Mouse (Mus musculus) heart, postnatal 0 days (tissue): ENCODE data around the gene Chn2. TPM values are rescaled to one million over a fixed set of nuclear protein-coding genes. Genes with fewer than 3 reads are reported as not detected.

Experiments used
- ATAC-seq: fragments of 200-750 bp; cut with Nextera tagmentation; 2 replicates; pipeline ENCODE4 v1.8.0; 2017; ENCODE audit warnings: low read depth, moderate number of reproducible peaks, moderate library complexity; ENCODE audit not compliant: insufficient read depth
- DNase-seq: peaks from one replicate; pipeline ENCODE4 v3.0.0-alpha.2; 2016; ENCODE audit warnings: low spot score
- H3K27ac ChIP-seq: fragments of 300-500 bp; sonication (generic); 2 replicates; pipeline ENCODE4 v1.5.1; 2014; ENCODE audit warnings: low read depth, mild to moderate bottlenecking
- H3K27me3 ChIP-seq: fragments of 300-500 bp; sonication (generic); 2 replicates; pipeline ENCODE4 v1.6.1; 2014; ENCODE audit warnings: low read length, mixed read lengths; ENCODE audit not compliant: control insufficient read depth, insufficient read depth
- H3K36me3 ChIP-seq: fragments of 300-500 bp; sonication (generic); replicated peaks from 2 replicates; pipeline ENCODE4 v1.6.1; 2014; ENCODE audit warnings: low read length, mixed read lengths; ENCODE audit not compliant: control insufficient read depth, insufficient read depth
- H3K4me1 ChIP-seq: fragments of 300-500 bp; sonication (generic); 2 replicates; pipeline ENCODE4 v1.6.1; 2014; ENCODE audit warnings: antibody characterized with exemption; ENCODE audit not compliant: control insufficient read depth, insufficient read depth
- H3K4me2 ChIP-seq: fragments of 300-500 bp; sonication (generic); 2 replicates; pipeline ENCODE4 v1.6.1; 2014; ENCODE audit warnings: low read depth, mild to moderate bottlenecking, low read length, moderate library complexity
- H3K4me3 ChIP-seq: fragments of 300-500 bp; sonication (generic); 2 replicates; pipeline ENCODE4 v1.5.1; 2014; ENCODE audit warnings: low read depth, low read length
- H3K9ac ChIP-seq: fragments of 300-500 bp; sonication (generic); replicated peaks from 2 replicates; pipeline ENCODE4 v1.6.1; 2014; ENCODE audit warnings: low read depth, low read length, mixed read lengths
- H3K9me3 ChIP-seq: fragments of 300-500 bp; sonication (generic); replicated peaks from 2 replicates; pipeline ENCODE4 v1.6.1; 2016; ENCODE audit warnings: low read length; ENCODE audit not compliant: control insufficient read depth
- CTCF ChIP-seq: IDR thresholded peaks from 2 replicates; pipeline ENCODE4 v1.5.1; 2016; ENCODE audit warnings: antibody characterized with exemption, control low read depth, low read depth
- EP300 ChIP-seq: IDR thresholded peaks from 2 replicates; pipeline ENCODE4 v1.6.1; 2016; ENCODE audit warnings: antibody characterized with exemption, low read depth
- WGBS: fragments of 180-500 bp; shearing (Covaris S2); extraction: QIAGEN DNeasy Blood & Tissue Kit; methylation state at CpG from one replicate; pipeline ENCODE4 v1.1.7; 2014; 5-methylcytosine and 5-hydroxymethylcytosine counted together
- polyA plus RNA-seq: library from polyadenylated mRNA; unstranded; fragments of >200 nt; fragmentation: Nextera tagmentation; extraction: Ambion mirVana; gene quantifications from 2 replicates; pipeline ENCODE4 v1.2.1, GENCODE M21; 2015
- total RNA-seq: library from RNA; depleted of rRNA; stranded (reverse); fragments of >200 nt; gene quantifications from 2 replicates; pipeline ENCODE4 v1.2.3, GENCODE M21; 2014; ENCODE audit warnings: low replicate concordance; rRNA removed

Gene Chn2
- total and polyA plus RNA-seq, 2 experiments from 2014 or later: 2.0 to 12.2 TPM

DNA sequence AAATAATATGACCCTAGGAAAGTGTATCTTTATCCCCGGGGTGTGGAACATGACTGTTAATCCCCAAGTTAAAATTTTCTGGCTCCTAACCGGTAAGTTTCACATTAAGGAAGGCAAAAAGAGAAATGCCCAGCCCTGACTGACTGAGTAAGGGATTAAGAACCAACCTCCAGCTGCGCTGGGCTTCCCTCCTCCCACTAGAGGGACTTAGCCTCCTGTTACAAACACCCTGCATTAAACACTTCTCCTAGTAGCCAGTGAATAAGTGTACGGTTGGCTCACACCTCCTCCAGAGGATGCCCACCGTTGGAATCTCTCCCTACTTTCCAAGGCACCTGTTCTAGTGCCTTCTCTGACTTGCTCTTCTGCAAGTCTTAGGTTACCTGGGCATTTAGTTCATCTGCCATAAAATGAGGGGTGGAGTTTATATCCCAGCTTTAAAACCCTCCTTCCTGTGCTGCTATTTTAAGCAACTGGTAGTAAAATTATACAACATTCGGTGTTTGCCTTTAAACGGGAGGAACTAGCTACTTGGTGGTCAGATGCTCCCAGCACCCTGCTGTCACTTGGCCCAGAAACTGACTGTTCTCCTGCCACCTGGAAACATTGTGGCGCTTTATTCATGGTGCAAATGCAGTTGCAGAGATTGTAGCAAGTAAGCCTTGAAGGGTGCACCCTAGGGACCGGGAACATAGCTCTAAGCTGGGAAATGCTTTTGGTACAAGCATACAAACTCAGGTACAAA is 294.5 kb downstream of the Chn2 start:
- H3K9me3 ChIP-seq: no peaks in the 10 kb centered on the region
- no peak overlapping the region for H3K27ac ChIP-seq
- no peak overlapping the region for H3K9ac ChIP-seq
- TF ChIP-seq EP300 (no peak), CTCF (no peak)
- DNase-seq (no peak), ATAC-seq (no peak)
- H3K4me1 ChIP-seq: no peaks in the 10 kb centered on the region
- WGBS: 52% methylated on average over 9 of the region's 9 CpGs
- H3K4me3 ChIP-seq: no peak overlapping the region
- H3K27me3 ChIP-seq: no peaks in the 10 kb centered on the region
- H3K4me2 ChIP-seq: no peak overlapping the region
- H3K36me3 ChIP-seq: no peaks in the 10 kb centered on the region

GRCm38 (mm10) chr6:54337321-54337720 is 298.0 kb downstream of the Chn2 start:
- H3K4me1 ChIP-seq: no peaks in the 10 kb centered on the region
- no peak overlapping the region for H3K4me3 ChIP-seq
- DNase-seq (no peak), ATAC-seq (no peak)
- WGBS: 84% methylated on average over 6 of the region's 6 CpGs
- H3K9me3 ChIP-seq: no peaks in the 10 kb centered on the region
- H3K9ac ChIP-seq: no peak overlapping the region
- no peaks in the 10 kb centered on the region for H3K27me3 ChIP-seq
- no peak for TF ChIP-seq CTCF
- TF ChIP-seq EP300: no peak
- H3K27ac ChIP-seq: no peak overlapping the region
- no peaks in the 10 kb centered on the region for H3K36me3 ChIP-seq
- no peak overlapping the region for H3K4me2 ChIP-seq

GRCm38 (mm10) chr6:54341133-54341532 is 301.8 kb downstream of the Chn2 start:
- DNase-seq: no peak

DNA sequence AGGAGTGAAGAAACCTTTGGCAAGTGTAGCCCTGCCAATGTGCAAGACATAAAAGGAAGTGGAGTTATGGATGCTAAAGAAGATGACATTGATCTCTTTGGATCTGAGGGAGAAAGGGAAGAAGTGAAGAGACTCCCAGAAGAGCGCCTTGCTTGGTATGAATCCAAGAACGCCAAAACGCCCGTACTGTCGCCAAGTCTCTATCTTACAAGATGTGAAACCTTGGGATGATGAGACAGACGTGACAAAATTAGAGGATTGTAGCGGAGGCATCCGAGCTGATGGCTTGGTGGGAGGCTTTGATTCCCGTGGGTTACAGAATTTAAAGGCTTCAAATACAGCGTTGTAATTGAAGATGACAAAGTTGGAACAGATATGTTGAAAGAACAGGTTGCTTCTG is 302.9 kb downstream of the Chn2 start:
- ATAC-seq (no peak), DNase-seq (no peak)
- no peaks in the 10 kb centered on the region for H3K36me3 ChIP-seq
- no peaks in the 10 kb centered on the region for H3K27me3 ChIP-seq
- no peak overlapping the region for H3K4me2 ChIP-seq
- H3K9me3 ChIP-seq: no peaks in the 10 kb centered on the region
- H3K4me1 ChIP-seq: no peaks in the 10 kb centered on the region
- TF ChIP-seq CTCF (no peak), EP300 (no peak)
- no peak overlapping the region for H3K27ac ChIP-seq
- 77% methylated on average over 10 of the region's 10 CpGs for WGBS
- H3K9ac ChIP-seq: no peak overlapping the region
- H3K4me3 ChIP-seq: no peak overlapping the region

More at GRCm38 (mm10) chr6:54341133-54341532, 301.8 kb downstream of the Chn2 start:
- H3K9me3 ChIP-seq: no peaks in the 10 kb centered on the region
- no peak overlapping the region for H3K4me3 ChIP-seq
- no peak overlapping the region for H3K9ac ChIP-seq
- WGBS: 87% methylated on average over 5 of the region's 5 CpGs
- H3K4me2 ChIP-seq: no peak overlapping the region
- TF ChIP-seq EP300: no peak
- no peak for TF ChIP-seq CTCF
- H3K27ac ChIP-seq: no peak overlapping the region
- no peaks in the 10 kb centered on the region for H3K36me3 ChIP-seq
- H3K4me1 ChIP-seq: no peaks in the 10 kb centered on the region
- no peaks in the 10 kb centered on the region for H3K27me3 ChIP-seq
- no peak for ATAC-seq

Other genes with a start within 250 kb of the Chn2 start
- gene Tril, start 218.7 kb upstream of the Chn2 start, total RNA-seq: 6.4 and 8.4 TPM in 2 replicates
- gene Tril, start 218.7 kb upstream of the Chn2 start, polyA plus RNA-seq: 3.5 and 3.9 TPM in 2 replicates
- not detected in 2 replicates for gene Cpvl, start 60.9 kb upstream of the Chn2 start, total RNA-seq
- 0.08 TPM in 1 of 2 replicates, not detected in the other for gene Cpvl, start 60.9 kb upstream of the Chn2 start, polyA plus RNA-seq